Mouse (Mus musculus): Measurements from ENCODE around the gene Cbx4.
"Not testable (repeated sequence)": the region's sequence is repeated elsewhere in the genome, so short reads cannot be mapped to it uniquely, and the experiment has no call there.

Gene Cbx4

DNA sequence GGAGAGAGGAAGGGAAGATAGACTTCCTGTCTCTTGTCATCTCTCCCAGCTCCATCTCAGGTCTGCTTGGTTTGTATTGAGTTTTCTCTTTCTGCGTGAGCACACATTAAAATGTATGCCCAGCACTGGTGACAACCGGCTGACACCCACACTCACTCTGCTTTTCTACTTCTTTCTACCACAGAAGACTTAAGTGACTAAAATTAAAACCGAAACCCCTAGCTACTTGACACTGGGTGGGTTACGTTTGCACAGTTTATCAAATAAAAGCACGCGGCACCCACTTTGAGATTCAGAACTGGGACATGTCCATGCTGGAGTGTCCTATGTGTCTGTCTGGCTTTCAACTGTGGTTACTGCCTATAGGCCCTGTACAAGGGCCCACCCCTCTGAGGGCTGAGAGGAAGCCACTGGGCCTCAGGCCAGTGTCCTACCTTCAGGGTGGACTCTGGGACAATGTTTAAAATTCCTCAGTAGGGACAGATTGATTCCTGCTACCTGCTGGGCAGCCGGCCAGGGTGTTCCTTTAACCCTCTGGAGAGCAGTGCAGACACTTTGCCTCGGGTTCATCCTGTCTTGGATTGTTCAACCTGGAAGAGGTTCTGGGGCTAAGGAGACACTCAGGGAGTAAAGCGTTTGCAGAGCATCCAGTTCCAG, 23.5 kb upstream of the Cbx4 start:
- DNase-seq: peak; percentile 61

DNA sequence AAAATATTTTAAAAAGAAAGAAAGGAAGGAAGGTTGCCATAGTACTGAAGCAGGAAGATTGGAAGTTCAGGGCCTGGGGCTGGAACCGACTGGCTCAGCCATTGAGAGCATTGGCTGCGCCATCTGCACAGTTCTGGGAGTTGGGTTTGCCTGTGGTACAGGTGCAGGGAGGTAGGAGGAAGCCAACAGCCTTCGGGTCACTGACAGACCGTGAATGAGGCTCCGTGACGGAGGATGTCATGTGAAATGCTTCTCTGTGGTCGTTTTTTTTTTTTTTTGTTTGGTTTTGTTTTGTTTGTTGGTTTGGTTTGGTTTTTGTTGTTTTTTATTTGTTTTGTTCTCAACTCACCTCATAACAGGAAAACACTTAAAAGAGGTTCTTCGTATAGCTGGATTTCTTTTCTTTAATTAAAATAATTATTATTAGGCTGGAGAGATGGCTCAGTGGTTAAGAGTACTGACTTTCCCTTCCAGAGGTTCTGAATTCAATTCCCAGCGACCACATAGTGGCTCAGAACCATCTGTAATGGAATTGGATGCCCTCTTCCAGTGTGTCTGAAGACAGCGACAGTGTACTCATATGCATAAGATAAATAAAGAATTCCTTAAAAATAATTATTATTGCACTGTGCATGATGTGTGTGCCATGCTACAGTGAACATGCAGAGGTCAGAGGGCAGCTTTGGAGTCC, 22.7 kb upstream of the Cbx4 start:
- DNase-seq: no peak

DNA sequence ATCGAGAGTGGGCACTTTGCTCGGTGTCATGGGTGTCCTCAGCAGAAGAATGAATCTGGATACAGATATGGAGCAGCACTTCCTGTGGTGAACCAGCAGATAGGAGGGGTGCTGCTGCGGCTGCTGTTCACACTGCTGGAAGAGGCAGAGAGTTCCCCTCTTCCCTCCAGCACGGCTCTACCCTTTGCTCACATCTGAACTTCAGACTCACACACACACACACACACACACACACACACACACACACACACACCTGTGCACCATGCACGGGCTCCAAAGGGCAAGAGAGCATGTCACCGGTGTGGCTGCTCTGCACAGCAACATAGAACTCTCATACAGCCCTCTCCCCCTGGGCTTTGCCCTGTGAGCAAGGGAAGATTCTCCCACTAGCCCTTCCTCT, 20.3 kb upstream of the Cbx4 start:
- DNase-seq: peak; percentile 33

DNA sequence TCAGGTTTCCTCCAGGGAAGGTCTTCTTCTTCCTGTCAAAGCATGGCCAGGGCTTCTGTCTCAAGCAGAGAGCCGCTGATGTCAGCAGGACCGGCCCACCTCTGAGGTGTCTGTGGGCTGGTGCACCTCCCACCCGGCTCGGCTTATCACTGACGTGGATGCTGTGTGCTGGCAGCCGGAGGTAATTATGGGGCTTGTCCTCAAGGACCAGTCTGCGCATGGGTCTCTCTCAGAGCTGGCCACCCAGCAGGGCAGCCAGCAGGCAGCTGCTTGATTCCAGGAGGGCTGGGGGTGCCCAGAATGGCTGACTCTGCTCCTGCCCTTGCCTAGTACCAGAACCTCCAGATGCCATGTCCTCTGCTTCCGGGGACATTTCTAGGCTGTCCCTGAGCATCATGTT, 19.7 kb upstream of the Cbx4 start:
- no peak for DNase-seq

DNA sequence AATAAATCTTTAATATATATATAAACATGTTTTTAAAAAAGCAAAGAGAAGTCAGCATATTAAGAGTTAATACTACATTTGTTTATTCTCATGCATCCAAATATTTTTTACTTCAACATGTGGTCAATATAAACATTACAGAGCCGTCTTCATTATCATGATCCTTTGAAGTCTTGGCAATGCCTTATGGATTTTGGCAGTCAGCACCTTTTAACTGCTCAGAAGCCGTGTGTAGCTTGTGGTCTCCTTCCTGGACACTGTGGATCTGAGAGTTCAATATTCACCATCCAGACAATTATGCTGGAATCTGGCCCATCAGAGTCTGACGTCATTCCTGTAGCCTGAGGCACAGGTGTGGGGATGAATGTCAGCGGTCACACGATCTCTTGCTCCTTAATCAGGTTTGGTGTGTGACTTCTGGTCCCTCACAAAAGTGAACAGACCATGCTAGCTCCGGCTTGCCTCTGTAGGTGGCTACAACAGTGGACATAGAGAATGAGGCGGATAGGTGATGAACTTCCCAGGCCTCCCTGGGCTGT, 19.1 kb upstream of the Cbx4 start:
- no peak for DNase-seq

DNA sequence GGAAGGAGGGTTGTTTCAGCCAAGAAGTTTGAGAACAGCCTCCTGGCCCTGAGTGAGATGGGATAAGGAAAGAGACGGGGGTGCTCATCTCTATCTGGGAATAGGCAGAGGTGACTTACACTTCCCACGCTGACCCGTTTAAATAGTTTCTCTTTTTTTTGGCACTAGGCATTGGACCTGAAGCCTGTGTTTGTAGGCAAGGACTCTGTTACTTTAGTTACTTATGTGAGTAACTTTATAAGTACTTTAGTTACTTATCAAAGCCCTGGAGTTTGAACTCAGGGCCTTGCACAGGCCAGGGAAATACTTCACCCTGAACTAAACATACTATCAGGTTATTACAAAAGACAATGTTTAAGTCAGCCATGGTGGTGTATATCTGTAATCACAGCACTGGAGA, 18.0 kb upstream of the Cbx4 start:
- peak; percentile 15 for DNase-seq

DNA sequence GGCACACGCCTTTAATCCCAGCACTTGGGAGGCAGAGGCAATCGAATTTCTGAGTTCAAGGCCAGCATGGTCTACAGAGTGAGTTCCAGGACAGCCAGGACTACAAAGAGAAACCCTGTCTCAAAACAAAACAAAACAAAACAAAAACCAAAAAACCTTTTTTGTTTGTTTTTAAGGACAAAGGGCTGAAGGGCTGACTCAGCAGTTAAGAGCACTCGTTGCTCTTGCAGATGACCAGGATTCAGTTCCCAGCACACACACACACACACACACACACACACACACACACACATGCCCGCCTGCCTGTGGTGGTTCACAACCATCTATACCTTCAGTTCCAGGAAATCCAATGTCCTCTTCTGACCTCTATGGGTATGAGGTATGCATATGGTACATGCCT, 14.3 kb upstream of the Cbx4 start:
- DNase-seq: not testable (repeated sequence)

DNA sequence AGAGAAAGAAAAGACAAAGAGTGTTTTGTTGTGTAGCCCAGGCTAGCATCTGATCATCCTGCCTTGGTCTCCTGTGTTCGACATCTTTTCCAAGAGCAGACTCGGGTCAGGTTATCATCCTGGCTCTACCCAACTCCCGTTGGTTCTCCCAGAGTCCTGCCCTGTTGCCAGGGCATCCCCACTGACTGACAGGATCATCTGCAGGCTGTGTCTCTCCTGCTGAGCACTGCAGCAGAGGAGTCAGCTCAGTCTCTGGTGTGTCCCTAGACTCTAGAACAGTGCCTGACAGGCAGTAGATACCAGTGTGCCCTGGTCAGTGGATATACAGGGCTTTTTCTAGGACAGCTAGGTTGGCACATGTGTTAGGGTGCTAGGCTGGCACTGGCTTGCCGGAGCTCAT, 12.2 kb upstream of the Cbx4 start:
- DNase-seq: no peak

DNA sequence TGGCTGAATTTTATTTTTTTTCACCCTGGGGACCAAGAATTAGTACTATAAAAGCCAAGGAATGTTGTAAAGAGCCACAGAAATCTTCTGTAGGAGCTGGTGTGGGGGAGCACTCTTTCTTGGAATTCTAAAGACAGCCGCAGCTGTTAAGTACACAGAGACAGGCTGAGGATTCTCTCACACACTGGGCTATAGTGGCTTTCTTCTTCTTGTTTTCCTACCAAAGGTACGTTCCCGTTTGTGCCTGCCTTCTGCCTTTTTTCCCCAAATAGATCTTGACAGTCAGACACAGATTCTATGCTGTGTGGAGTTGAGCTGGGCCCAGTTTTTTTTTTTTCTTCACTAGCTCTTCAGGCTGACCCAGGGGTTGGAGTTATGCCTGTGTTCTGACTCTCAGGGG, 9.4 kb upstream of the Cbx4 start:
- DNase-seq: no peak

DNA sequence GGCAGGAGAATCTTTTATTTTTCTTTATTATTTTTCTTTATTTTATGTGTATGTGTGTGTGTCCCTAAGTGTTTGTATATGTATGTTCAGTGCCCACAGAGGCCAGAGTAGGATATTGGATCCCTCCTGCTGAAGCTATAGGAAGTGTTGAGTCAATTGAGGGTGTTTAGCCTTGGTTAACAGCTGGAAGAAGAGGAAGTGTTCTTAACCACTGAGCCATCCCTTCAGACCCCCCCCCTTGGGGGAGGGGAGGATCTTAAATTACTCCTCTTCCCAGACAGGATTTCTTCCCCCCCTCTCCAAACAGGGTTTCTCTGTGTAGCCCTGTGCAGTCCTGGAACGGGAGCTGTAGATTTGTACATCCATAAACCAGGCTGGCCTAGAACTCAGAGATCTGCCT, 7.3 kb upstream of the Cbx4 start:
- no peak for DNase-seq

DNA sequence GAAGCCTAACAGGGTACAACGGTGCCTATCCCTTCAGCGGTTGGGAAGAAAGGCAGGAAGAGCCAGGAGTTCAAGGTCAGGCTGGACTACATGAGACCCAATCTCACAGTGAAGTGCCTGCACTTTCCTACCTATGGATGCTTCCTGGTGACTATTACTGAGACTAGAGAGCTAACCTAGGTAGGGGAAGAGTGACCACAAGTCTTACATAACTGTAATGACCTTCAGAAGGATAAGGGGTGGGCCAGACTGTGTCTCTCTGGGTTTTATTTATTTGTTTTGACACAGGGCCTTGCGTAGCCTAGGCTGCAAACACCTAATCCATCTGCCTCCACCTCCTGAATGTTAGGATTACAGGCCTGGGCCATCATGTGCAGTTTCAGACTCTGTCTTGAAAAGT, 6.3 kb upstream of the Cbx4 start:
- peak; percentile 13 for DNase-seq

DNA sequence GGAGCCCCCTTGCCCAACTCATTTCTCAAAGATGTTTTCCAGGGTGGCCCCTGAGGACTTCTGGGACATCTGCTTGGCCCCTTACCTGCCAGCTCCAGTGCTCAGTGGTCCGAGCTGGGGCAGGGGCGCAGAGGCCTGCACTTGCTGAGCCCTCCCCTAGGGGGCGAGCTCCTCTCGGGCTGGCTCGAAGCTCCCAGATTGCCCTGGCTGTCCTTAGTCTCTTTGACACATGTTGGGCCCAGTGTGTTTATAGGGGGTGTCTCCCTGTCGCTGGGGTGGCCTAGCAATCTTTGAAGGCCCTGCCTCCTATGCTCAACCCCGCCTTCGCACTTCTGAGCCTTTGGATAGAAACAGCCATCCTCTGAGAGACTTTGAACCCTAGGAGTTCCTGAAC, 5.6 kb upstream of the Cbx4 start:
- peak; percentile 64 for DNase-seq

DNA sequence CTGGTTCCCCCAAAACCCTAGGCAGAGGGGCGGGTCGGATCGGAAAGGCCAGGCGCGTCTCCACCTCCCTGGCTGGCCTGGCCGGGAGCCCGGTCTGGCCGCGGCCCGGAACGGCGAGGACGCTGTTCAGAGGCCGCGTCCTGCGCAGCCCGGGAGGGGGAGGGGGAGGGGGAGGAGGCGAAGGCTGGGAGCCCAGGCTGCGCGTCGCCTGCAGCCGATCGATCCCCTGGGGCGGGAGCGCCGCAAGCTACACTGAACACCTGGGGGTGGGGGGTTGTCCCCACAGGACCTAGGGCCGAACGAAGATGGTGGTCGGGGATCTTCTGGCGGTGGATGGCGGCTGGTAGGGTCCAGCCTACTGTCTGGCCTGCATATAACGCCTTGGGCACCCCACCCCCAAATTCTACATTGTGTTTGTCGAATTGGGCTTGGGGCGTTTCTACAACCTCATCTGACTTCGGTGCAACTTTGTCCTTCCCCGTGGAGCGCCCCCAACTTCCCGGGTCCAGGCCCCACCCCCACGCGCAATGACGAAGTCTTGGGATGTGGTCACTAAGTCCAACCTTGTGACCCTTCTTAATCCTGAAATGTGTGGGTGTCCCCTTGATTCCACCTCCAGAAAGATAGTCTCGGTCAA, 5.1 kb upstream of the Cbx4 start:
- peak; percentile 81 for DNase-seq

DNA sequence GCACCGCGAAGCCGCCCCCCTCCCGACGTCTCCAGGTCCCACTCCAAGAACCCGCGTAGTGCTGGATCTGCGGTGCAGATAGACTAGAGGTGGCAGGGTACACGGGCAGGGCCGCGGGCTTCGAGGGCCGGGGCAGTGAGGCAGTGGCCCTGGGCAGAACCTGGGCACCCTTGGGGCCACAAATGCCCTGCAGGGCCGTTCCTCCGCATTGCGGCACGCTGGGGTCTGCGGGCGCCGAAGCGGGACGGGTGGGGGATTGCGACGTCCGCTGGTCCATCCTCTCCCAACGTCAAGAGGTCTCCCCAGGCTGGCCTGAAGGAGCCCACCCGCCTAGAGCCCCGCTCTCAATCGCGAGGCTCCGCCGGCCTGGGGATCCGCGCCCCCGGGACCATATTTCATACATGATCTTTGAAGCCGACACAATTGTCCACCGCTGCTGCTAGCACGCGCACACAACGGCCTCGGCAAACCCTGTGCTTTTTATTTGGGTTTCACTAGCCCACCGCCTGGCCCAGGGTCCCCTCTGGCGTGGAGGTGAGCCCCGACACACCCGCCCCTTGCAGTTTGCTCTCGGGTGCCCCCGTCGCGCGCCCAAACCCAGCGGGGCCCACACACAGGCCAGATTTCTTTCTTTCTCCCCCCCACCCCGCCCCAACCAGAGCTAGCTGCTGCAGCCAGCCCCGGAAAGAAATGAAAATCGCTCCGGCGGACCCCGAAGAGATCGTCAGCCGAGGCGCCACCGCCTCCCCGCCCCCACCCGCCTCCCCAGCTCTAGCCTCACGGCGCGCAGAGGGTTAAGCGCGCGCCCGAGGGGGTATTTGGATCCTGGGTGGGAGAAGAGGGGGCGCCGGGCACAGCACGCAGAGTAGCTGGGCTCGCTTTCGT, 4.3 kb upstream of the Cbx4 start:
- peak; percentile 43 for DNase-seq

DNA sequence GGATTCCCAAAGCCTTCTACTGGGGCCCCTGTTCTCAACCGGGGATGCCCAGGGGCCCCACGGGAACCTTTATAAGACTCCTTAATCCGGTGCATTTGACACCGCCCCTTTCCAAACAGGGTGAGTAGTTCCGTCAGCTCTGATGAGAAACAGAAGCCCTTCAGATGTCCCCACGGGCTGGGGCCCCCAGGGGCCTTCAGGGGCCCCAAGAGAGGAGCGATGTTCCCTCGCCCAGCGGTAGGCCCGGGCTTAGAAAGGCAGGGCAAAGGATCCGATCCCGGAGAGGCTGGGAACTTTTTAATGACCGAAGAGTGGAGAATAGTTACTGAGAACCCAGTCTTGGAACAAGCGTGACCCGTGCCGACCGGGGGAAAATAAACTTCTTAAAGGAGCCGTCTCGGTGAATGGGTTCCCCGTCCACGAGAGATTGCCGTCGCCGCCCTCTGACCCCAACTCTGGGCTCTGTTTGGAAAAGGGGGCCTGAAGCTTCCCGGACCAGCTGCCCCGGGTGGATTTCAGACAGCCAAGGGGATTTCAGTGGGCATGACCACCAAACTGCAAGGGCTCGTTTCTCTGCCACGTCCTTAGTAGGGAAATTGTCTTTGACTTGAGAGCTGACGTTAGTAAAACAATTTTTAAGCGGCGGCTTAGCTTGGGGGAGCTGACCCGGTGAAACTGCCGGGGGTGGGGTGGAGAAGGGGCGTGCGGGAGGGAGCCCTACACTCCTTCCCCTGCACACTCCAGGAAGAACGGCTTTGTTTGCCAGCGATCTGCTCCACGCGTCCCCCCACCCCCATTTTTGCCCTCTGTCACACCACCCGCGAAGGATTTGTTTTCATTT, 3.4 kb upstream of the Cbx4 start:
- DNase-seq: peak; percentile 67

DNA sequence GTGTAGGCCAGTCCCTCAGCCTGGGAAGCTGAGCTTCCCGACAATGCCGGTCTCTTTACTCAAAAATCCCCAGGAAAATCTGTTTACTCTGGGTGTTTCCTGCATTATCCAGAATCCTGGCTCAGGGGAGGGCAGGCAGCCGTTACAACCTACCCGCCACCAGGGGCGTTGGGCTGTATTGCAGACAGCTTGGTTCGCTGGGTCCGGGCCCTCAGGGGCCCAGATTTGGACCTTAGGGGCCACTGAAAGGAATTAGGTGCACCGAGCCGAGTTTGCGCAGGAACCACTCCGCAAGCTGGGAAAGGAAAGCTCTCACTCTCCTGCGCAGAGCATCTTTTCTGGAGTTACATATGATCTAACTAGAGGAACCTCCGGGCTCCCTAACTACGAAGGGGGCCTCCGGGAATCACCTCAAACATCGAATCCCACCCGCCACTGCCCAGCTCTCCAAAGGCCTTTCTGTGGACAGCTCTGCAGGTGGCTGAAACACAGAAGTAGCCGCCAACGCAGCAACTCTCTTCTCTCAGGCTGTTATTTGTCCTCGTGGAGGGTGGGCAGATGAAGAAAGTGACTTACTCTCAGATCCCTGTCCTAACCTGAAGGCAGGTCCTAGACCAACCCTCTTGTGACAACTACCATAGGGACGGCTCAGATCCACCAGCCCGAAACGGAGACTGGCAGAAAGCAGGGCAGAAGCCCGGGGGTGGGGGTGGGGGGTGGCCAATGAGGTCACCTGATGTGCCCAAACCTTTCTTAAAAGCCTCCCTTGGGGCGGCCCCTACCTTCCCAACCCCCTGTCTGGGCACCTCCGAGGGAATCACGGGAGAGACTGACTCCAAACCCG, 2.6 kb upstream of the Cbx4 start:
- DNase-seq: peak; percentile 52

DNA sequence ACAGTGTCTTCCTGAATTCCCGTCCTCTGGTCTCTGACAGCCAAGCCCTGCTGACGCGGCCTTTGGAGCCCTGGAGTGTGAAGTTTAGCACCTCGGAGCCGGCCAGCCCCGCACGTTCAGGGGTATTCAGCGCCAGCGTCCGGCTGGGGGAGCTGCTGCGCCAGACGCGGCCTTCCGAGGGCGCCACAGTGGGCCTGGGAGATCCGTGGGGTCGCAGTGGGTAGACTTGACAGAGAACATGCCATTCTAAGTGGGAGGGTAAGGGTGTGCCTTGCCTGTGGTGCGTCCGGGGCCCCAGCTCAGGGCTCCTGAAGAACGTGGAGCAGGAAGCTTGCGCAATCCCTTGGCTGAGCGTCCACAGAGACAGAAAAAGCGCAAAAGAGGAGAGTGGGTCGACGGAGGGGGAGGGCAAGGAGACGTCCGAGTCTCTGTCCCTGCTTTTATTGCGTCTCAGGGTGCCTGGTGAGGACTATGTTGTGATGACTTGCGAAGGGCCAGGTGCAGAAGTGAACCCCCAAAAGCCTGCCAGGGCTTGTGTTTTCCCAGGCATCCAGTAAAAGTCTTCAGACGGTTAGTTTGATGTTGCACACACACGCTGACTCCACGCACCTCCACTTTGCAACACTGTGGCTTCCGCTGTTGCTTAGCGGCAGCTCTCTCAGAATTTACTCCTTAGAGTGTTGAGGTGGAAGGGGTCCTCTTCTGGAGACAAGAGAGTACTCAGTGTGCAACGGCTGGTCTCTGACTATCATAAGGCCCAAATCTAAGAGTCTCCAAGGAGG, 1.5 kb upstream of the Cbx4 start:
- peak; percentile 64 for DNase-seq

DNA sequence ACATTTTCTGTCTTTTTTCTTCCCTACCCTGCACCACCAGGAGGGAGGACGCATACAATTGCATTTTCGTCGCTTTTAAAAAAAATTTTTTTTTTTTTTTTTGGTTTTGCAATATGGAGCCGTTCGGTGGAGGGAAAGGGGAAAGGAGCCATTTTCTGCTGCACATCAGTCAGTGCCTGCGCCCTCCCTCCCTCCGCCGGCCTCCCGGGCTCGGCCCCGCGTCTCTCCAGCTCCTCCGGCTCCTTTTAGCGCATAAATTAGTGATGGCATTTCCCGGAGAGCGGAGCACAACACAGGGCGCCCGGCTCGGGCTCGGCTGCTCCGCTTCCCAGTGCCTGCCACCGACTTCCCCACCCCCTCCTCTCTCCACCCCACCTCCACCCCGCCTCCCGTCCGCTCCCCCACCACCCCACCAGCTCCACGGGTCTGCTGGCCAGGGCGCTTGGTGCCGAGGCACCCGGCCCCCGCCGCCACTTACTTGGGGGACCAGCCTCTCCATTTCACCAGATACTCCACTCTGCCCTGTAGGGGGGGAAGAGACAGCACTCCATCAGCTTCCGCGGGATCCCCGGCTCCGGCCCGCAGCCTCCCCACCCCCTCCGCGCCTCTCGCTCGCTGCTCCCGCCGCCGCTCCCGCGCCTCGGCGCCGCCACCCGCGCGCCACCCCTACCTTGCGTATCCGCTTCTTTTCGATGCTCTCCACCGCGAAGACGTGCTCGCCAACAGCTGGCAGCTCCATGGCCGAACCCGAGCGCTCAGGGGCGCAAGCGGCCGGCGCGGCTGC, 550 bp downstream of the Cbx4 start:
- DNase-seq: peak; percentile 83

DNA sequence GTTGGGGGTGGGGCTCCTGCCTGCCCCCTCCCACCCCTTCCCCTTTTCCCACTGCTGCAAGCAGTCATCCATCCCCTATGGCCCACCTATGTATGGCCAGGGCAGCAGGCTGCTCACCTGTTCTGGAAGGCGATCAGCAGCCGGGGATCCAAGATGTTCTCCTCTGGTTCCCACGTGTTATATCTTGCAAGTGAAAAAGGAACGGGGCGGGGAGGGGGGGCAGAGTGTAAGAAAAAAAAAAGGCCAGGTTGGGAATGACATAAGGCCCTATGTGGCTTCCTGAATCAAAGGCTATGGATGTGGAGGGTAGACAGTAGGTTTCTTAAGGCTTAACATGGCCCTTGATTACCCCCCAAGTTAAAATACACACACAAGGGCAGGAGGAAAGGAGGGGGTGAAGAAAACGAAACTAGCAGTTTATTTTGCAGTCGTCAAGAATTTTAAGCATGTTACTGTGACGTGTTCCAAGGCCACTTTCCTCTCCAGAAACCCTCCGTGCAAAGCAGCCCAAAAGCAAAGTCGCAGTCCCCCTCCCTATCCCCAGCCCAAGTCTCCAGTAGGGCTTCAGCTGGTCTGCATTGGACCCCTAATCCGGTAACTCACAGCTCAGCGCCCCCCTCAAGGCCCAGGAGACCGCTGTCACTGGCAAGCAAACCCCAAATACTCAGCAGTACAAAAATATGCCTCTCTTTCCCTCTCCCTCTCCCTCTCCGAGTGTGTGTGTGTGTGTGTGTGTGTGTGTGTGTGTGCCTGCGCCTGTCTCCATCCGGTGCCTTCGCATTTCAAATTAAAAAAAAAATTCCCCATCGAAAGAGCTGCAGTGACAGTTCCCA, 1.4 kb downstream of the Cbx4 start:
- peak; percentile 45 for DNase-seq

Data from kidney, adult 18-20 months (tissue).